Mouse (Mus musculus) ES-Bruce4 (cell line): ENCODE results near the gene Pheta1. TPM values are rescaled to one million over a fixed set of nuclear protein-coding genes. Genes with fewer than 3 reads are reported as not detected.

Source experiments
- H3K27ac ChIP-seq: 2 replicates; pipeline ENCODE4 v1.5.1; 2012; ENCODE audit warnings: low read length, inconsistent platforms; ENCODE audit not compliant: insufficient read depth
- H3K27me3 ChIP-seq: 2 replicates; pipeline ENCODE4 v1.6.1; 2012; ENCODE audit warnings: mild to moderate bottlenecking, low read length, inconsistent platforms; ENCODE audit not compliant: control insufficient read depth, poor library complexity, insufficient read depth, severe bottlenecking
- H3K36me3 ChIP-seq: 2 replicates; pipeline ENCODE4 v1.6.1; 2012; ENCODE audit warnings: inconsistent platforms, mild to moderate bottlenecking, low read length, moderate library complexity; ENCODE audit not compliant: control insufficient read depth, poor library complexity, insufficient read depth, severe bottlenecking
- H3K4me1 ChIP-seq: one replicate; pipeline ENCODE4 v1.8.1; 2011; ENCODE audit warnings: low read length; ENCODE audit not compliant: control insufficient read depth, insufficient read depth
- H3K4me3 ChIP-seq: 2 replicates; pipeline ENCODE4 v1.5.1; 2011; ENCODE audit warnings: low read depth, mild to moderate bottlenecking, low read length
- H3K9ac ChIP-seq: 2 replicates; pipeline ENCODE4 v1.6.1; 2012; ENCODE audit warnings: low read depth, mild to moderate bottlenecking, inconsistent platforms; ENCODE audit not compliant: poor library complexity, severe bottlenecking
- H3K9me3 ChIP-seq: replicated peaks from 2 replicates; pipeline ENCODE4 v1.6.1; 2012; ENCODE audit warnings: mild to moderate bottlenecking, low read length, inconsistent platforms; ENCODE audit not compliant: control insufficient read depth, poor library complexity, insufficient read depth, severe bottlenecking
- CTCF ChIP-seq: IDR thresholded peaks from one replicate; pipeline ENCODE4 v1.8.1; 2011; ENCODE audit warnings: low read depth, low read length
- EP300 ChIP-seq: IDR thresholded peaks from 2 replicates; pipeline ENCODE4 v1.6.1; 2011; ENCODE audit warnings: low read depth, low read length; ENCODE audit not compliant: insufficient read depth
- POLR2A ChIP-seq: IDR thresholded peaks from one replicate; pipeline ENCODE4 v1.8.1; 2011; ENCODE audit warnings: low read length; ENCODE audit not compliant: insufficient read depth
- polyA plus RNA-seq: library from polyadenylated mRNA; stranded (reverse); fragments of >200 nt; gene quantifications from 2 replicates; pipeline ENCODE4 v1.2.4, GENCODE M21; 2011; ENCODE audit warnings: low read depth; ENCODE audit not compliant: missing spikeins, insufficient read depth, insufficient read length

Gene Pheta1
- polyA plus RNA-seq, 1 experiment = 5.8 TPM

DNA sequence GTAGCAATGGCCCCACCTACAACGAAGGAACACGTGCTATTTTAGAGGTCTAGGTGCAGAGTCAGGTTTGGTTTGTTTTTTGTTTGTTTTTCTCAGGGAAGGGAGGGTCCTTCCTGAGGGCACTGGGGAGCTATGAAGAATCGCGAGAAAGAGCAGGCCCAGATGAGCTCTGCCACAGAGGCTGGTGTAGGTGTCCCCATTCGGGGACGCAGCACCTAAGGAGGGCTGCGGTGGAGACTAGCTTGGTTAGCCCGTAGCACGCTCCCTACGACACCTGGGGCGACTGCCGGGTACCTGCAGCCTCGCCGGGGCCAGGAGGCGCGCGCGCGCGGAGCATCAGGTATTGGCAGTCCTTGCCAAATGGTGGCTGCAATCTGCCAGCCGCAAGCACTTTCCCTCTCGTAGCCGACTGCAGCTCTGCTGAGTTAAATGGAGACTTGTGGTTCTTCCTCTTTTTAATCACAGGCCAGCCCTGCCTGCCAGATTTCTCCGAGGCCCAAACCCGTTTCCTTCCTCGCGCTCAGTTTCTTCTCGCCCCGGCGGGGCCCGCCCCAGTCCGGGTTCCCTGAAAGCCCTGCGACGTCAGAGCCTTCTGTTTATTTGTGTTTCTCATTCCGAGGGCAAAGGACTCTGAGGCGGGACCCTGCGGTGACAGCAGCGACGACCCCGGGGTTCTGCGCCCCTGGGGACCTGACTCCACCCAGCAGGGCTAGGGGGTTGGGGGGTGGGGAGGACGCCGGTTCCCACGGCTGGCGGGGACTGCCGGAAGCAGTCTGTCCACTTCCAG is 10.2 kb upstream of the Pheta1 start:
- Histone ChIP-seq H3K4me1 (peaks cover 11% of the 10 kb centered on the region), H3K9me3 (no peaks in the 10 kb centered on the region), H3K9ac (peak overlapping the region; percentile 79), H3K27me3 (no peaks in the 10 kb centered on the region), H3K27ac (no peak overlapping the region), H3K4me3 (peak overlapping the region; percentile 61), H3K36me3 (no peaks in the 10 kb centered on the region)
- TF ChIP-seq EP300 (no peak), POLR2A (no peak), CTCF (no peak)

DNA sequence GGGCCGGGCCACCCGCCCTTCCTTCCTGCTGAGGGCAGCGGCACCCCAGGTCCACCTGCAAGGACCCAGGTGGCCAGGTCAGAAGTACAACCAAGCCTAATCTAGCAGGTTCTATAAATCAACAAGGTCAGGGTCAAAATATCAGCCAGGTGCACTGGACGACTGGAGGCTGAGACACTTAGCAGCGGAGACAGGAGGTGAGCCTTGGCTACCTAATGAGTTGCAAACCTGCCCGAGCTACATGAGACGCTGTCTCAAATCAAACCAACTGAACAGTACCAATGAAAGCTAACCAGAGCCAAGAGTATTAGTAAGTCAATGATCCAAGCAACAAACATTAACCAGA is 9.7 kb upstream of the Pheta1 start:
- Histone ChIP-seq H3K4me1 (peaks cover 11% of the 10 kb centered on the region), H3K27ac (no peak overlapping the region), H3K4me3 (peak overlapping the region; percentile 61), H3K27me3 (no peaks in the 10 kb centered on the region), H3K36me3 (no peaks in the 10 kb centered on the region), H3K9ac (peak overlapping the region; percentile 79), H3K9me3 (no peaks in the 10 kb centered on the region)
- TF ChIP-seq CTCF (no peak), POLR2A (no peak), EP300 (no peak)

DNA sequence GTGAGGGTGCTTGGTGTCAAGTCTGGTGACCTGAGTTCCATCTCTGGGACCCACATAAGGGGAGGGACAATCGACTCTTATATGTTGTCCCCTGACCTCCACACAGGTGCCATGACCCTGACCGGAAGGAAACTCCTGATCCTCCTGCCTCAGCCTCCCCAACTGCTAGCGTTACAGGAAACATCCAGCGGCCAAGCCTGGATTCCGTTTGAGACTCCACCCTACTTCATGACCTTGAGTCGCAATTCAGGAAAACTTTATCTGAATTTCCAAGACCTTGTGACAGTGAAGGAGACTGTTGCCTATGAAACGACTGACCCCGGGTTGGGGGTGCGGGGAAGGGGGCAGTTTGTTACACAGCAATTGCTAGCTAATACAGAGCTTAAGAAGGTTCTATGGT is 7.3 kb upstream of the Pheta1 start:
- Histone ChIP-seq H3K9ac (no peak overlapping the region), H3K9me3 (no peaks in the 10 kb centered on the region), H3K4me1 (peaks cover 6% of the 10 kb centered on the region), H3K4me3 (no peak overlapping the region), H3K27ac (no peak overlapping the region), H3K36me3 (no peaks in the 10 kb centered on the region), H3K27me3 (no peaks in the 10 kb centered on the region)
- no peak for TF ChIP-seq EP300
- no peak for TF ChIP-seq CTCF
- TF ChIP-seq POLR2A = no peak

DNA sequence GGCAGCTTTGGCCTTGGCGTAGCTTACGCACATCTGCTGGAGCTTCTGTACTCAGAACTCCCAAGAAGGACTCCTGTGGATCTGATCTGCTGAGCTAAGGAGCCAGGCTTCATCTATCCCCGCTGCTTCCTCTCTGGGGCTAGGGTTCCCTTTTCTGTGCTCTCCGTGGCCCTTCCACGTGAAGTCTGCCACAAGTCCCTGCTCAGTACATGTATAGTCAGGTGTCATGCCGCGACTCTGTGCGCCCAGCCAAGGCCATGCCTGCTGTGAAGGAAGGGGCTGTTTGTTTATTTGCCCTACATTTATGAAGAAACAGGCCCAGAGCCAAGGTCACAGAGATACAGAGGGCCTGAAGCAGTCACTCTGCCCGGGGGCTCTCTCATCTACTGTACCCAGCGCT is 6.8 kb upstream of the Pheta1 start:
- Histone ChIP-seq H3K9me3 (no peaks in the 10 kb centered on the region), H3K27ac (no peak overlapping the region), H3K9ac (peak overlapping the region; percentile 61; the same call in 1 of the 2 replicates), H3K36me3 (no peaks in the 10 kb centered on the region), H3K27me3 (no peaks in the 10 kb centered on the region), H3K4me1 (peaks cover 6% of the 10 kb centered on the region), H3K4me3 (peak overlapping the region; percentile 4; the same call in 1 of the 2 replicates)
- TF ChIP-seq CTCF (no peak), EP300 (no peak), POLR2A (no peak)

DNA sequence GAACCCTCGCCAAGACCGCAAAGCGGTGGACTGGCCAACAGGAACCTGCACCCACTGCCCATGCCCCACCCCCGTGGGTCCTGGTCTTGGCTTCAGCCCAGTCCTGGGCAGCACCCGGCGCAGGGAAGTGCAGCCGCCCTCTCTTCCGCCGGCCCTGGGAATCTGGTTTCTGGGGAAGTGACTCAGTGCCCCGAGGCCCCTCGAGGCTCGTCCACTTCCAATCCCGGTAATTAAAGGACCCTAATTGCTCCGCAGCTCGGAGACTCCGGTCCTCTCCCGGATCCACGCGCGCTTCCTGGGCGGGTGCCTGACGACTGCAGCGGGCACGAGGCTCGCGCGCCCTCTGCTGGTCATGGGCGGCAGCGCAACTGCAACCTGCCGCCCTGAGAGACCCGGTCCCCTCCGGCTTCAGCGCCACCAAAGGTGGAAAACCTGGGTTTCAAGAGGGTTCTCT is 6.1 kb upstream of the Pheta1 start:
- Histone ChIP-seq H3K27ac (no peak overlapping the region), H3K9ac (peak overlapping the region; percentile 61), H3K36me3 (no peaks in the 10 kb centered on the region), H3K4me1 (peaks cover 6% of the 10 kb centered on the region), H3K4me3 (peak overlapping the region; percentile 65), H3K9me3 (no peaks in the 10 kb centered on the region), H3K27me3 (no peaks in the 10 kb centered on the region)
- TF ChIP-seq POLR2A (no peak), CTCF (peak; percentile 86), EP300 (no peak)

DNA sequence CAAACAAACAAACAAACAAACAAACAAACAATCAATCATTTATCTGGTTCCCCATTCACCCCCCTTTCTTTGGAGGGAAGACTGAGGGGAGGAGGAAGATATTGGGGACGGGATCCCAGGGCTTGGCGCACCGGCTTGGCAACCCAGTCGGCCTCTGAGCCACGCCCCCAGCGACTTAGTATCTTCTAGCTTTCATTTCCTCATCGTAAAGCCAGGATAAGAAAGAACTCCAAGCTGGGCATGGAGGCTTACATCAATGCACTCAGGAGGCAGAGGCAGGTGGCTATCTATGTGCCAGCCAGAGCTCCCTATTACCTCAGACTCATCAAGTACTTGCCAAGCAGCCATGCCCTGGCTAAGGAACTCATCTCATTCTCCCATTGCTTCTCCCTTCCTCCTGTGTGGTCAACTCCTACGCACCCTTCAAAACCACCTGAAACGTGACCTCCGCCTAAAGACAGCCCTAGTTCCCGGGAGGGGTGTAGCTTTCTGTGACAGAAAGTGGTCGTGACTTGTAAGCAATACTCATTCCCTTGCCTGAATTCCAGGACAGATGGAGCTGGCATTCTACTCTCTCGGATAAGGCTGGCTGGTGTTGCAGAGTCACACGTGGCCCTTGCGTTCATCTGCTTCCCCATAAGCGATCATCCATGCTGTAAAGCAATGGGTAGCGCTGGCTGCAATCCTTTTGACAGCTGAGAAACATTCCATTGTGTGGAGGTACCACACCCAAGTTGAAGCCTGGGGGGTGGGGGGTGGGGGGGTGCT is 5.5 kb upstream of the Pheta1 start:
- H3K4me1 ChIP-seq = peaks cover 6% of the 10 kb centered on the region
- TF ChIP-seq EP300 (no peak), CTCF (no peak), POLR2A (no peak)
- no peak overlapping the region for H3K27ac ChIP-seq
- H3K36me3 ChIP-seq = no peaks in the 10 kb centered on the region
- H3K4me3 ChIP-seq = peak overlapping the region; percentile 19
- no peaks in the 10 kb centered on the region for H3K27me3 ChIP-seq
- H3K9me3 ChIP-seq = no peaks in the 10 kb centered on the region
- no peak overlapping the region for H3K9ac ChIP-seq
